Mouse (Mus musculus): ENCODE data around the gene Nr0b2. TPM values are rescaled to one million over a fixed set of nuclear protein-coding genes. Genes with fewer than 3 reads are reported as not detected.

Nr0b2 gene
- polyA plus RNA-seq, 1 experiment from 2014 or later: 0.89 TPM

DNA sequence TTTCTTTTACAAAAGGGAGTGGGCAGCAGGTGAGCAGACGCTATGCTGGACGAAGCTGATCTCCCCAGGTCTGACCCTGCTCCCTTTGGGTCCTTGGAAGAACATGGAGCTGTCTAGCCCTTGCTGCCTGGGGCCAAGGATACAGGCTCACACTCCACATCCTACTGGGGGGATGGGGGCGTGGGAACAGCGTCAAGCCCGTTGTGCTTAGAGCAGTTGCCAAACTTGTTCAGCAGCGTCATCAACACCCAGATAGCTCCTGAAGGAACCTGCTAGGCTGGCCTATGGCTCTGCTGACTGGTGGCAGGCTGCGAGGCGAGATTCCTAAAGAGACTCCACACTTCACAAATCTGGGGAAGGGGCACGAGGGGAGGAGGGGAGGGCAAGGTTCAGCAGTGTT is 52.2 kb downstream of the Nr0b2 start:
- DNase-seq (ENCODE audit: low spot score) (no peak), ATAC-seq (replicated peaks; ENCODE audit: low FRiP score) (no peak)
- Histone ChIP-seq H3K27me3 (replicated peaks; ENCODE audit: control insufficient read depth, insufficient read depth, low read length) (peaks cover 18% of the 10 kb centered on the region), H3K9me3 (ENCODE audit: control insufficient read depth, low read length) (no peaks in the 10 kb centered on the region), H3K9ac (ENCODE audit: low read depth, low read length) (no peak overlapping the region), H3K27ac (ENCODE audit: low read depth, low read length) (no peak overlapping the region), H3K4me2 (no peak overlapping the region), H3K4me1 (replicated peaks; ENCODE audit: control insufficient read depth, insufficient read depth, low read length) (peaks cover 8% of the 10 kb centered on the region), H3K4me3 (ENCODE audit: low read depth, low read length) (no peak overlapping the region), H3K36me3 (ENCODE audit: control insufficient read depth, insufficient read depth, low read length) (peaks cover 3% of the 10 kb centered on the region; the same call in 1 of the 2 replicates)
- WGBS: 68% methylated on average over 9 of the region's 9 CpGs

Small RNA genes lying within 50 kb of the gene (microRNA-seq; reads per million reads assigned to microRNA genes)
- gene Gm23158 (ENCODE audit: borderline number of aligned reads): not detected

Other genes starting within 250 kb of the Nr0b2 start
- 14.0 and 14.5 TPM in 2 replicates for gene Wdtc1, start 199.9 kb upstream of the Nr0b2 start, polyA plus RNA-seq (2014; fragmentation: Nextera tagmentation; extraction: Ambion mirVana)
- gene Slc9a1, start 183.7 kb upstream of the Nr0b2 start, polyA plus RNA-seq (2014; fragmentation: Nextera tagmentation; extraction: Ambion mirVana): 6.9 and 7.7 TPM in 2 replicates
- gene Tent5b, start 73.2 kb upstream of the Nr0b2 start, polyA plus RNA-seq (2014; fragmentation: Nextera tagmentation; extraction: Ambion mirVana): 0.38 TPM in 1 of 2 replicates, not detected in the other
- gene Trnp1, start 54.8 kb upstream of the Nr0b2 start, polyA plus RNA-seq (2014; fragmentation: Nextera tagmentation; extraction: Ambion mirVana): 0.21 TPM in 1 of 2 replicates, not detected in the other
- 0.89 and 1.7 TPM in 2 replicates for gene Kdf1, start 34.4 kb upstream of the Nr0b2 start, polyA plus RNA-seq (2014; fragmentation: Nextera tagmentation; extraction: Ambion mirVana)
- 362 and 377 TPM in 2 replicates for gene Nudc, start 7.4 kb upstream of the Nr0b2 start, polyA plus RNA-seq (2014; fragmentation: Nextera tagmentation; extraction: Ambion mirVana)
- 8.7 and 10.0 TPM in 2 replicates for gene Gpatch3, start 21.4 kb downstream of the Nr0b2 start, polyA plus RNA-seq (2014; fragmentation: Nextera tagmentation; extraction: Ambion mirVana)
- 23.4 and 24.8 TPM in 2 replicates for gene Gpn2, start 31.0 kb downstream of the Nr0b2 start, polyA plus RNA-seq (2014; fragmentation: Nextera tagmentation; extraction: Ambion mirVana)
- 1.7 and 3.5 TPM in 2 replicates for gene Sfn, start 48.8 kb downstream of the Nr0b2 start, polyA plus RNA-seq (2014; fragmentation: Nextera tagmentation; extraction: Ambion mirVana)
- gene Zdhhc18, start 96.8 kb downstream of the Nr0b2 start, polyA plus RNA-seq (2014; fragmentation: Nextera tagmentation; extraction: Ambion mirVana): 2.1 and 3.1 TPM in 2 replicates
- gene Pigv, start 119.3 kb downstream of the Nr0b2 start, polyA plus RNA-seq (2014; fragmentation: Nextera tagmentation; extraction: Ambion mirVana): 10.7 and 15.0 TPM in 2 replicates
- 26.6 and 32.4 TPM in 2 replicates for gene Arid1a, start 203.4 kb downstream of the Nr0b2 start, polyA plus RNA-seq (2014; fragmentation: Nextera tagmentation; extraction: Ambion mirVana)